Mouse (Mus musculus) right cerebral cortex, adult 18-20 months (tissue): Measurements from ENCODE around the gene Ano7.
"Not testable (repeated sequence)": the region's sequence is repeated elsewhere in the genome, so short reads cannot be mapped to it uniquely, and the experiment has no call there.

Experiments used
- DNase-seq: peaks from one replicate; pipeline ENCODE4 v3.0.0; 2022; ENCODE audit warnings: mixed read lengths

Gene Ano7

DNA sequence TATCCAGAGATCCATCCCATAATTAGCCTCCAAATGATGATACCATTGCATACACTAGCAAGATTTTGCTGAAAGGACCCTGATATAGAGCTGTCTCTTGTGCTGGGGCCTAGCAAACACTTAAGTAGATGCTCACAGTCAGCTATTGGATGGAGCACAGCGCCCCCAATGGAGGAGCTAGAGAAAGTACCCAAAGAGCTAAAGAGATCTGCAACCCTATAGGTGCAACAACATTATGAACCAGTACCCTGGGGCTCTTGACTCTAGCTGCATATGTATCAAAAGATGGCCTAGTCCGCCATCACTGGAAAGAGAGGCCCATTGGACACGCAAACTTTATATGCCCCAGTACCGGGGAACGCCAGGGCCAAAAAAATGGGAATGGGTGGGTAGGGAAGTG lies 76.4 kb downstream of the Ano7 start:
- not testable (repeated sequence) for DNase-seq

DNA sequence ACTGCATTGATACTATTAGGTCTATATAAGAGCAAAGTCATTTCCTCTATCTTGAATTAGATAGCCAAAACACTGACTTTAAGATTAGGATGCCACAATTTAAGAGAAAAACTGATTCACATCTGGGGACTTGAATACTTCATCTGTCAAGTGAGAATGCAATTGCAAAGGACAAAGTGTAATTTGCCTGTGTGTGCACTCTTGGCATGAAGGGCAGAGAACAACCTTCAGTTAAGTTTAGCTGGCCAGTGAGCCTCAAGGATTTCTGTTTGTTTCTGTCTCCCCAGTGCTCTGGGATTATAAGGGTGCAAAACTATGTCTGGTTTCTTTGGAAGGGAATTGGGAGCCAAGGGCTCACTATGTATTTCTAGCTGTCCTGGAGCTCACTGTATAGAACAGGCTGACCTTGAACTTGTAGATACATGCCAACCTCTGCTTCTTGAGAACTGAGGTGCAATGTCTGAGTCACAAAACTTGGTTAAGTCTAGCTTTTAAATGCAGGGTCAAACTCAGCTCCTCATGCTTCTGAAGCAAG lies 80.1 kb downstream of the Ano7 start:
- DNase-seq: no peak
